Mouse (Mus musculus) lung, postnatal 4 days (tissue): ENCODE data around the gene Olfr1491.

Experiments used
- DNase-seq, 2 experiments: peaks; one replicate each; pipeline ENCODE4 v3.0.0; 2021

The Olfr1491 gene

GRCm38 (mm10) chr19:13696968-13697367 lies at the start of gene Olfr1491:
TSS of gene Olfr1491 (plus strand) at chr19:13697268.
- no peak for DNase-seq

- DNase-seq = no peak
Observed at GRCm38 (mm10) chr19:13650791-13651190, 46.3 kb upstream of the Olfr1491 start, which contains the start of gene Olfr1490. TSS of gene Olfr1490 (plus strand) at chr19:13651091.

GRCm38 (mm10) chr19:13722978-13723377 lies 25.9 kb downstream of the Olfr1491 start, which contains the start of gene Olfr1493-ps1:
TSS of gene Olfr1493-ps1 (plus strand) at chr19:13723278.
- no peak for DNase-seq

GRCm38 (mm10) chr19:13739428-13739827 lies 42.4 kb downstream of the Olfr1491 start, which contains the start of gene Olfr1494:
TSS of gene Olfr1494 (plus strand) at chr19:13739728.
- DNase-seq = no peak

GRCm38 (mm10) chr19:13749366-13749765 lies 52.3 kb downstream of the Olfr1491 start:
- no peak for DNase-seq
